Mouse (Mus musculus) kidney, postnatal 0 days (tissue): ENCODE results near the gene 2900026A02Rik. TPM values are rescaled to one million over a fixed set of nuclear protein-coding genes. Genes with fewer than 3 reads are reported as not detected.

Source experiments
- ATAC-seq: fragments of 200-750 bp; cut with Nextera tagmentation; replicated peaks from 2 replicates; pipeline ENCODE4 v1.8.0; 2017; ENCODE audit warnings: low read depth, moderate number of reproducible peaks, moderate TSS enrichment, moderate library complexity; ENCODE audit not compliant: low FRiP score
- DNase-seq: peaks from one replicate; pipeline ENCODE4 v3.0.0-alpha.2; 2016; ENCODE audit warnings: low spot score
- H3K27ac ChIP-seq: fragments of 300-500 bp; sonication (generic); 2 replicates; pipeline ENCODE4 v1.5.1; 2014; ENCODE audit warnings: mild to moderate bottlenecking
- H3K27me3 ChIP-seq: fragments of 300-500 bp; sonication (generic); 2 replicates; pipeline ENCODE4 v1.6.1; 2014; ENCODE audit warnings: low read length, mixed read lengths; ENCODE audit not compliant: insufficient read depth
- H3K36me3 ChIP-seq: fragments of 300-500 bp; sonication (generic); 2 replicates; pipeline ENCODE4 v1.6.1; 2014; ENCODE audit warnings: low read length, mixed read lengths; ENCODE audit not compliant: insufficient read depth
- H3K4me1 ChIP-seq: fragments of 300-500 bp; sonication (generic); replicated peaks from 2 replicates; pipeline ENCODE4 v1.6.1; 2014; ENCODE audit warnings: antibody characterized with exemption, low read length, mixed read lengths; ENCODE audit not compliant: insufficient read depth
- H3K4me2 ChIP-seq: fragments of 300-500 bp; sonication (generic); 2 replicates; pipeline ENCODE4 v1.6.1; 2014; ENCODE audit warnings: mild to moderate bottlenecking, low read length, moderate library complexity, mixed read lengths
- H3K4me3 ChIP-seq: fragments of 300-500 bp; sonication (generic); replicated peaks from 2 replicates; pipeline ENCODE4 v1.5.1; 2014; ENCODE audit warnings: low read depth, low read length
- H3K9ac ChIP-seq: fragments of 300-500 bp; sonication (generic); 2 replicates; pipeline ENCODE4 v1.6.1; 2014; ENCODE audit warnings: low read depth, low read length
- H3K9me3 ChIP-seq: fragments of 300-500 bp; sonication (generic); replicated peaks from 2 replicates; pipeline ENCODE4 v1.6.1; 2016; ENCODE audit warnings: low read length, inconsistent platforms, mixed read lengths
- CTCF ChIP-seq: IDR thresholded peaks from 2 replicates; pipeline ENCODE4 v1.5.1; 2016; ENCODE audit warnings: antibody characterized with exemption, low read depth, mild to moderate bottlenecking, moderate library complexity
- WGBS: fragments of 180-500 bp; shearing (Covaris S2); extraction: QIAGEN DNeasy Blood & Tissue Kit; methylation state at CpG from one replicate; pipeline ENCODE4 v1.1.7; 2014; 5-methylcytosine and 5-hydroxymethylcytosine counted together
- polyA plus RNA-seq: library from polyadenylated mRNA; unstranded; fragments of >200 nt; fragmentation: Nextera tagmentation; extraction: Ambion mirVana; gene quantifications from 2 replicates; pipeline ENCODE4 v1.2.1, GENCODE M21; 2015

The 2900026A02Rik gene
- polyA plus RNA-seq, 1 experiment from 2014 or later, result 4.8 TPM

DNA sequence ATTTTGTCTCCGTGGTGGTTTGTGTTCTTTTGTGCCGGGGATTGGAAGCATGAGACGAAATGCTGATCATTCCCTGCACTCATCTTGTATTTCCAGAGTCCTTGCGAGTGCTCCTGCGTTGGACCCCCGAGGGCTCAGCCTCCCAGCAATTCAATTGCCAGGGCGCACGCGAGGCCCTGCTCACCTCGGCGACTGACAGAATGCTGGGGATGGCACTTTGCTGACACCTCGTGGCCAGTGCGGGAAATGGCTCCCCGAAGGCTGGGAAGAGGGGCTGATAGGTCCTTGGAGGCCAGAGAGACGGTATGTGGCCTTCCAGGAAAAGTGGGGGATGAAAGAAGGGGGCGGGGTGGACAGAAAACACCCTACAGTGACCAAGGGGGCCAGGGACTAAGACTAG, 166.7 kb downstream of the 2900026A02Rik start:
- no peak overlapping the region for H3K9ac ChIP-seq
- ATAC-seq (no peak), DNase-seq (peak; percentile 76)
- H3K4me1 ChIP-seq, result no peaks in the 10 kb centered on the region
- H3K27me3 ChIP-seq, result no peaks in the 10 kb centered on the region
- H3K36me3 ChIP-seq, result no peaks in the 10 kb centered on the region
- no peaks in the 10 kb centered on the region for H3K9me3 ChIP-seq
- no peak overlapping the region for H3K27ac ChIP-seq
- WGBS, result 3% methylated on average over 16 of the region's 16 CpGs
- peak; percentile 98 for TF ChIP-seq CTCF
- H3K4me2 ChIP-seq, result no peak overlapping the region
- H3K4me3 ChIP-seq, result no peak overlapping the region

DNA sequence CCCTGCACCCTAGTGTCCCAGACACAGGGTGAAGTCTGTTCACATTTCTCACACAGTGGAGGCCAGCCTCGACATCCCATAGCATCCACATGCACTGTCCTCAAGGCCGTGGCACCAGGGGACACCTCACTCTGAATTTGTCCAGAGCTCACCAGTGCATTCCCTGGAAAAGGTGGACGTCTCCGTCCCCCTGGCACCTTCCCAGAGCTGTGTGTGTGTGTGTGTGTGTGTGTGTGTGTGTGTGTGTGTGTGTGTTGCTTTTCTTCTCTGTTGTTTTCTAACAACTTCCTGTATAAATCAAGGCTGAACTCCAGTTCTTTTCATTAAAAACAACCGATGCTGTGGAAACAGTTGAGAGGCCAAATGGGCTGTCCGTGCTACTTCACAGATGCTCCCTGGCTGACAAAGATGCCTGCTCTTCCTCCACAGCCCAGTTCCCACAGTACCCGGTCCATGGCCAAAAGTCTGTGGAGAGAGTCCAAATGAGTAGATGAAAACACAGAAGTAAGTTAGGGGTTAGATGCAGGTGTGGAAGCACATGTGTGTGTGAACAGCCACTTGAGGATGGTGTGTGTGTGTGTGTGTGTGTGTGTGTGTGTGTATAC, 170.4 kb downstream of the 2900026A02Rik start:
- no peaks in the 10 kb centered on the region for H3K4me1 ChIP-seq
- 41% methylated on average over 7 of the region's 7 CpGs for WGBS
- H3K36me3 ChIP-seq, result no peaks in the 10 kb centered on the region
- no peaks in the 10 kb centered on the region for H3K27me3 ChIP-seq
- ATAC-seq, result no peak
- H3K4me3 ChIP-seq, result no peak overlapping the region
- TF ChIP-seq CTCF, result no peak
- H3K27ac ChIP-seq, result no peak overlapping the region
- DNase-seq, result no peak
- H3K9ac ChIP-seq, result no peak overlapping the region
- H3K9me3 ChIP-seq, result no peaks in the 10 kb centered on the region
- H3K4me2 ChIP-seq, result no peak overlapping the region

DNA sequence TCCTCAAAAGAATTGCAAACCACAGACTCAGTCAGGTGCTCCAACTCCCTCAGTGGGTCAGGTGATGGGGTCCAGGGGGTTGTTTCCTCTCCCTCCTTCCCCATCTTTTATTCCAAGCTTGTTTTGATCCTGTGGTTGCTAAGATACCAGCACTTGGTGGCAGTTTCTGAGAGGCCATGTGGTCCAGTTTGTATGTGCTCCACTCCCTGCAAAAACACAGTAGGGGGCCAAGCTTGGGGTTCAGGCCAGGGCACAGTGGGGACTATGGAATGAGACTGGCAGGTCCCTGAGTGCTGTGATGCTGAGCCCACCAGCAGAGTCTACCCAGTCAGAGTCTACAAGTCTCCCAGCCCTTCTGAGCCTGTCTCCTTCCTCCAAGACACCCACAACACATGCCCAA, 171.2 kb downstream of the 2900026A02Rik start:
- ATAC-seq, result no peak
- no peaks in the 10 kb centered on the region for H3K36me3 ChIP-seq
- no peaks in the 10 kb centered on the region for H3K4me1 ChIP-seq
- no peak for TF ChIP-seq CTCF
- H3K27ac ChIP-seq, result no peak overlapping the region
- H3K27me3 ChIP-seq, result no peaks in the 10 kb centered on the region
- DNase-seq, result no peak
- H3K4me3 ChIP-seq, result no peak overlapping the region
- H3K4me2 ChIP-seq, result no peak overlapping the region
- H3K9ac ChIP-seq, result no peak overlapping the region
- H3K9me3 ChIP-seq, result no peaks in the 10 kb centered on the region

DNA sequence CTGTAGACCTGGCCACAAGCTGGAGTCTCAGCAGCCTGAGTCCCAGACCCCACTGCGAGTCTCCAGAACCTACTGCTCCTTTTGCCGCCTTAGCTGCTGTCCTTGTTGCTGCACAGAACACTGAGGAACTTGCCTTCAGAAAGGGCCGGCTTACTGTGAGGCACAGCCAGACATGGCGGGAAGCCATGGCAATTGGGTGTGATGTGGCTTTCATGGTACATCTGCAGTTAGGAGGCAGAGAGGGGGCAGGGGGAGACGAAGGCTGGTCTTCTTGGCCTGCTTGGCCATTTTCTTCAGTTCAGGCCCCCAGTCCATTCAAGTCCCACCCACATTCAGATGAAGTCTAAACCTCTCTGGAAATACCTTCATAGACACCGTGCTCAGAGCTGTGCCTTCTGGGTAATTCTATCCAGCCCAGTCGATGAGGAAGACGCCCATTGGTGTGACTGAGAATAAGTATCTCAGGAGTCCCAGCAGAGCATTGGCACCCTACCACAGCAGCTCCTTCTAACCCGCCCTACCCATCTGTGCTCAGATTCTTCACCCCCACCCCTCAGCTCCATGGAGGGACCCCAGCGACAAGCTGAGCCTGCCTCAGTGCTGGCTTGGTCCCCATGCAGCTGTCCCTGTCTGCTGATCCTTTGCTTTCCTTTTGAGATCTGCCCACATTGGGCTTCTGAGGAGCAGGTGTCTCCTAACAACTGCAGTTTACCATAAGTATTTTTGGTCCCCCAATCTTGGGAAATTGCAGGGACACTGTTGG, 175.3 kb downstream of the 2900026A02Rik start:
- DNase-seq, result no peak
- Histone ChIP-seq H3K27ac (no peak overlapping the region), H3K9ac (no peak overlapping the region), H3K4me2 (no peak overlapping the region), H3K4me3 (no peak overlapping the region), H3K27me3 (no peaks in the 10 kb centered on the region), H3K9me3 (no peaks in the 10 kb centered on the region), H3K4me1 (no peaks in the 10 kb centered on the region), H3K36me3 (no peaks in the 10 kb centered on the region)
- no peak for ATAC-seq
- WGBS, result 87% methylated on average over 10 of the region's 10 CpGs
- TF ChIP-seq CTCF, result no peak

DNA sequence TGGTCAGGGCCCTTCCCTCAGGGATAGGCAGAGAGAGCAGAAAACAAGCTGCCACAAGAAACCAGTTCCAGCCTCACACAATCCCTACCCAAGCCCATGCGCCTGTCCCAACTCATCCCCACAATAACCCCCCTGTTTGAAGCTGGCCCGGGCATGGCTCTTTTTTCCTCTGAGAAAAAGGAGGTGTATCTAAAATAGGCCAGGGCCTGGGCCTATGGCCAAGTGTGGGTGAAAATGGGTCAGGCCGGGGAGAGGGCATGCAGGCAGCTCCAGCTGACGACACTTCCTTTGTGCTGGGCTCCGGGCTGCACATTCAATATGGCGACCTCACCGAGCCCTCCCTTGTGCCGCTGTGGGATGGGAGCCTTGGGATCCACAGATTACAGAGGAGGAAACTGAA, 177.5 kb downstream of the 2900026A02Rik start:
- WGBS, result 94% methylated on average over 8 of the region's 8 CpGs
- Histone ChIP-seq H3K27me3 (no peaks in the 10 kb centered on the region), H3K9ac (no peak overlapping the region), H3K4me1 (no peaks in the 10 kb centered on the region), H3K9me3 (no peaks in the 10 kb centered on the region), H3K4me3 (no peak overlapping the region), H3K36me3 (no peaks in the 10 kb centered on the region), H3K27ac (no peak overlapping the region), H3K4me2 (no peak overlapping the region)
- no peak for ATAC-seq
- no peak for TF ChIP-seq CTCF
- no peak for DNase-seq

DNA sequence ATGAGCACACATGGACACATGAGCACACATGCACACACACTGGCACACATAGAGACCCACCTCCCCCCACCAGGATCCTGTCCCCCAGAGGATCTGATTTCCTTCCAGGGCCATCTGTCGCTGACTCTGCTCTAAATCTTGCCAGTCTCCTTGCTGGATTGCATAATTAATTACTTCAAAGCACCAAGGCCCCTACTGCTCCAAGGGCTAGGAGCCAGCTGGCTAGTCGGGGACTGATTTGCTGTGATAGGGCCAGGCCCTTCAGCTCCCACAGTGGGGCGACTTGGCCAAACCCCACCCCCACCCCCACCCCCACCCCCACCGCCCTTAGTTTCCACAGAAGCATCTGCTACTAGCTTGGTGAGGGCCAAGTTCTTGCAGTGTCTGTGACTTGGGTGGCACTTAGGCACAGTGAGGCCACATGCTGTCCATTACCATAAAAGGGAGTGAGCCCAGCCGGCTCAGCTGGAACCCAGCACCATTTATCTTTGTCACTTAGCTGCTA, 179.4 kb downstream of the 2900026A02Rik start:
- Histone ChIP-seq H3K9me3 (no peaks in the 10 kb centered on the region), H3K4me2 (no peak overlapping the region), H3K36me3 (no peaks in the 10 kb centered on the region), H3K27ac (no peak overlapping the region), H3K4me1 (no peaks in the 10 kb centered on the region), H3K27me3 (no peaks in the 10 kb centered on the region), H3K4me3 (no peak overlapping the region), H3K9ac (no peak overlapping the region)
- peak; percentile 77 for ATAC-seq
- 7% methylated on average over 5 of the region's 5 CpGs for WGBS
- TF ChIP-seq CTCF, result no peak
- peak; percentile 82 for DNase-seq
